Mouse (Mus musculus) thymus, adult 2 months (tissue): ENCODE measurements around the gene Hoxa1.

Source experiments
- CTCF ChIP-seq: fragments of 200-500 bp; IDR thresholded peaks from 2 replicates; pipeline ENCODE4 v1.5.1; 2012; ENCODE audit warnings: mild to moderate bottlenecking, control low read depth, low read length, moderate library complexity, borderline replicate concordance; ENCODE audit not compliant: control insufficient read depth, poor library complexity, insufficient read depth; ENCODE audit errors: extremely low read depth
- POLR2A ChIP-seq: fragments of 200-500 bp; IDR thresholded peaks from 2 replicates; pipeline ENCODE4 v1.6.1; 2012; ENCODE audit warnings: mild to moderate bottlenecking, low read length, control low read depth, moderate library complexity; ENCODE audit not compliant: control insufficient read depth, poor library complexity, insufficient read depth; ENCODE audit errors: extremely low read depth

DNA sequence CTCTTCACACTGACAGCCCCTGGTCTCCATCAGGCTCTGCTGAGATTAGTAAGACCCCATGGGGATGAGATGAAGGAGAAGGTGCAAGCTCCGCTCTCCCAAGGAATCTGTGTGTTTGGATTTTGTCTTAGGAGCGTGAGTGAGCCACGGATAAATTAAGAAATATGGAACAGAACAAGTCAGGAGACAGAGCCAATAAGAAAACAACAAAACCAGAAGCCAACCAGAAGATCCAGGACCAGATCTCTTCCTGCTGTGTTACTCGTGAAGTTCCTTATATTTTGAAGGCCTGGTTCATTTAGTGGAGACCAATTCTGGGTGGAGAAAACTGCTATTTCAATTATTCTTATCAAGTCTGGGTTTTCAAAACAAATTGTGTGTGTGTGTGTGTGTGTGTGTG lies 6.5 kb downstream of the Hoxa1 start:
- TF ChIP-seq CTCF (no peak), POLR2A (no peak)
